Mouse (Mus musculus): Measurements from ENCODE around the gene Tspan32. TPM values are rescaled to one million over a fixed set of nuclear protein-coding genes. Genes with fewer than 3 reads are reported as not detected.

The Tspan32 gene
- polyA plus RNA-seq, 1 experiment from 2014 or later: 2.6 TPM

GRCm38 (mm10) chr7:143067897-143068296 is 63.1 kb downstream of the Tspan32 start:
- no peak for ATAC-seq (ENCODE audit: low read depth)
- no peak overlapping the region for H3K4me3 ChIP-seq (ENCODE audit: low read length)
- H3K27ac ChIP-seq (ENCODE audit: low read length): peak overlapping the region; percentile 98
- no peaks in the 10 kb centered on the region for H3K27me3 ChIP-seq (ENCODE audit: control insufficient read depth, insufficient read depth, low read depth, low read length)
- no peak overlapping the region for H3K9ac ChIP-seq (ENCODE audit: low read length)
- H3K36me3 ChIP-seq (ENCODE audit: control insufficient read depth, insufficient read depth, low read length): peaks cover 49% of the 10 kb centered on the region
- 76% methylated on average over 3 of the region's 3 CpGs for WGBS
- no peak overlapping the region for H3K4me2 ChIP-seq (ENCODE audit: low read depth, low read length)
- H3K4me1 ChIP-seq (replicated peaks; ENCODE audit: control insufficient read depth, insufficient read depth, low read length): peaks cover 22% of the 10 kb centered on the region
- no peaks in the 10 kb centered on the region for H3K9me3 ChIP-seq (ENCODE audit: control insufficient read depth, low read length)

GRCm38 (mm10) chr7:143068316-143068881 is 63.6 kb downstream of the Tspan32 start:
- Histone ChIP-seq H3K9ac (ENCODE audit: low read length) (peak overlapping the region; percentile 53), H3K9me3 (ENCODE audit: control insufficient read depth, low read length) (no peaks in the 10 kb centered on the region), H3K4me1 (replicated peaks; ENCODE audit: control insufficient read depth, insufficient read depth, low read length) (peaks cover 22% of the 10 kb centered on the region), H3K4me2 (ENCODE audit: low read depth, low read length) (peak overlapping the region; percentile 57), H3K36me3 (ENCODE audit: control insufficient read depth, insufficient read depth, low read length) (peaks cover 44% of the 10 kb centered on the region), H3K4me3 (ENCODE audit: low read length) (peak overlapping the region; percentile 78), H3K27me3 (ENCODE audit: control insufficient read depth, insufficient read depth, low read depth, low read length) (no peaks in the 10 kb centered on the region), H3K27ac (ENCODE audit: low read length) (peak overlapping the region; percentile 98)
- no peak for ATAC-seq (ENCODE audit: low read depth)
- WGBS: 50% methylated on average over 13 of the region's 13 CpGs

GRCm38 (mm10) chr7:143068882-143069591 is 64.2 kb downstream of the Tspan32 start, which contains the start of gene Tssc4:
Gene Tssc4, plus strand, starts transcription at chr7:143069249.
- H3K4me3 ChIP-seq (ENCODE audit: low read length): peak within 1 kb of the TSS; percentile 78
- peaks cover 22% of the 10 kb centered on the region for H3K4me1 ChIP-seq (replicated peaks; ENCODE audit: control insufficient read depth, insufficient read depth, low read length)
- H3K4me2 ChIP-seq (ENCODE audit: low read depth, low read length): peak within 1 kb of the TSS; percentile 90
- WGBS: under 1% methylated on average over 51 of the region's 51 CpGs
- ATAC-seq (ENCODE audit: low read depth): peak; percentile 97
- peaks cover 37% of the 10 kb centered on the region for H3K36me3 ChIP-seq (ENCODE audit: control insufficient read depth, insufficient read depth, low read length)
- peak within 1 kb of the TSS; percentile 96 for H3K9ac ChIP-seq (ENCODE audit: low read length)
- H3K9me3 ChIP-seq (ENCODE audit: control insufficient read depth, low read length): no peaks in the 10 kb centered on the region
- H3K27me3 ChIP-seq (ENCODE audit: control insufficient read depth, insufficient read depth, low read depth, low read length): no peaks in the 10 kb centered on the region
- peak within 1 kb of the TSS; percentile 98 for H3K27ac ChIP-seq (ENCODE audit: low read length)

Other genes with a start within 250 kb of the Tspan32 start
- gene Th, start 73.9 kb upstream of the Tspan32 start, polyA plus RNA-seq (2015; fragmentation: Nextera tagmentation; extraction: Ambion mirVana): 1.1 and 1.9 TPM in 2 replicates
- 3.2 and 3.4 TPM in 2 replicates for gene Ascl2, start 35.8 kb upstream of the Tspan32 start, polyA plus RNA-seq (2015; fragmentation: Nextera tagmentation; extraction: Ambion mirVana)
- 765 and 788 TPM in 2 replicates for gene Cd81, start 47.7 kb downstream of the Tspan32 start, polyA plus RNA-seq (2015; fragmentation: Nextera tagmentation; extraction: Ambion mirVana)
- gene Tssc4, start 64.2 kb downstream of the Tspan32 start, polyA plus RNA-seq (2015; fragmentation: Nextera tagmentation; extraction: Ambion mirVana): 98.9 and 100 TPM in 2 replicates
- gene Trpm5, start 89.6 kb downstream of the Tspan32 start, polyA plus RNA-seq (2015; fragmentation: Nextera tagmentation; extraction: Ambion mirVana): 3.9 and 4.8 TPM in 2 replicates
- gene Kcnq1, start 101.3 kb downstream of the Tspan32 start, polyA plus RNA-seq (2015; fragmentation: Nextera tagmentation; extraction: Ambion mirVana): 7.1 and 9.6 TPM in 2 replicates